Mouse (Mus musculus) brain, embryonic 14.5 days (tissue): ENCODE results near the gene Nr1h3.

ENCODE experiments used
- CTCF ChIP-seq: fragments of 200-500 bp; IDR thresholded peaks from 2 replicates; pipeline ENCODE4 v1.5.1; 2012; ENCODE audit warnings: inconsistent platforms, mild to moderate bottlenecking, moderate library complexity, borderline replicate concordance; ENCODE audit not compliant: insufficient read depth, insufficient read length; ENCODE audit errors: extremely low read depth
- POLR2A ChIP-seq: fragments of 200-500 bp; IDR thresholded peaks from 2 replicates; pipeline ENCODE4 v1.6.1; 2012; ENCODE audit warnings: mild to moderate bottlenecking, inconsistent platforms, borderline replicate concordance; ENCODE audit not compliant: poor library complexity, insufficient read depth, insufficient read length, severe bottlenecking; ENCODE audit errors: extremely low read depth

DNA sequence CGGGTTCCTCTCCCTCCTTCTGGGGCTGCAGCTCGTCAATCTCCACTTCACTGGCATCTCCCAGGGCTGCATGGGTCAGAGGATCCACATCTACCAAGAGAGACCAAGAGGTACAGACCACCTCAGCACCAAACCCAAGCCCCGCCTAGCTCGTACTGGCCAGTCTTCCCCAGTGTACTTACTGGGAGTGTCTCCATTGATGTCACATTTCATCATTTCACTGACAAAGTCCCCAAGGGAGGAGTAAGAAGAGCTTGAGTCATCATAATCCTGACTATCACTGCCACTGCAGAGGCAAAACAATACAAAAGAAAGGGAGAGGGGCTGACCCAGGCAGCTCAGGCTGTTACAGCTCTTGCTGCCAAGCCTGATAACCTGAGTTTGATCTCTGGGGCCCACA, 35.0 kb downstream of the Nr1h3 start:
- no peak for TF ChIP-seq CTCF
- no peak for TF ChIP-seq POLR2A
